Mouse (Mus musculus) midbrain, postnatal 0 days (tissue): ENCODE measurements around the gene 4930402F06Rik. TPM values are rescaled to one million over a fixed set of nuclear protein-coding genes. Genes with fewer than 3 reads are reported as not detected.

Source experiments
- ATAC-seq: fragments of 200-750 bp; cut with Nextera tagmentation; 2 replicates; pipeline ENCODE4 v1.8.0; 2017; ENCODE audit warnings: moderate number of reproducible peaks, mild to moderate bottlenecking, moderate TSS enrichment, moderate library complexity; ENCODE audit not compliant: low FRiP score
- DNase-seq: peaks from one replicate; pipeline ENCODE4 v3.0.0-alpha.2; 2015; ENCODE audit warnings: low spot score
- H3K27ac ChIP-seq: fragments of 300-500 bp; sonication (generic); 2 replicates; pipeline ENCODE4 v1.5.1; 2014; ENCODE audit warnings: low read depth, mild to moderate bottlenecking, low read length, mixed read lengths
- H3K27me3 ChIP-seq: fragments of 300-500 bp; sonication (generic); 2 replicates; pipeline ENCODE4 v1.6.1; 2014; ENCODE audit warnings: low read length, control low read depth, mixed read lengths; ENCODE audit not compliant: insufficient read depth
- H3K36me3 ChIP-seq: fragments of 300-500 bp; sonication (generic); 2 replicates; pipeline ENCODE4 v1.6.1; 2014; ENCODE audit warnings: low read length, control low read depth, mixed read lengths; ENCODE audit not compliant: insufficient read depth
- H3K4me1 ChIP-seq: fragments of 300-500 bp; sonication (generic); 2 replicates; pipeline ENCODE4 v1.6.1; 2014; ENCODE audit warnings: mild to moderate bottlenecking, control low read depth, antibody characterized with exemption, low read length, mixed read lengths; ENCODE audit not compliant: insufficient read depth
- H3K4me2 ChIP-seq: fragments of 300-500 bp; sonication (generic); 2 replicates; pipeline ENCODE4 v1.6.1; 2014; ENCODE audit warnings: low read depth, mild to moderate bottlenecking, low read length, mixed read lengths; ENCODE audit not compliant: poor library complexity, severe bottlenecking
- H3K4me3 ChIP-seq: fragments of 300-500 bp; sonication (generic); 2 replicates; pipeline ENCODE4 v1.5.1; 2014; ENCODE audit warnings: low read depth, mild to moderate bottlenecking, low read length, moderate library complexity
- H3K9ac ChIP-seq: fragments of 300-500 bp; sonication (generic); replicated peaks from 2 replicates; pipeline ENCODE4 v1.6.1; 2014; ENCODE audit warnings: mild to moderate bottlenecking, low read length, moderate library complexity, mixed read lengths; ENCODE audit not compliant: poor library complexity, severe bottlenecking
- H3K9me3 ChIP-seq: fragments of 300-500 bp; sonication (generic); 2 replicates; pipeline ENCODE4 v1.6.1; 2016; ENCODE audit warnings: low read length, control low read depth
- CTCF ChIP-seq: IDR thresholded peaks from 2 replicates; pipeline ENCODE4 v1.5.1; 2016; ENCODE audit warnings: antibody characterized with exemption, mild to moderate bottlenecking
- WGBS: fragments of 180-500 bp; shearing (Covaris S2); extraction: QIAGEN DNeasy Blood & Tissue Kit; methylation state at CpG from one replicate; pipeline ENCODE4 v1.1.7; 2014; 5-methylcytosine and 5-hydroxymethylcytosine counted together
- polyA plus RNA-seq: library from polyadenylated mRNA; unstranded; fragments of >200 nt; fragmentation: Nextera tagmentation; extraction: Ambion mirVana; gene quantifications from 2 replicates; pipeline ENCODE4 v1.2.1, GENCODE M21; 2015
- total RNA-seq: library from RNA; depleted of rRNA; stranded (reverse); fragments of >200 nt; gene quantifications from 2 replicates; pipeline ENCODE4 v1.2.3, GENCODE M21; 2014

4930402F06Rik gene
- total and polyA plus RNA-seq, 2 experiments from 2014 or later, result not detected

- Histone ChIP-seq H3K4me1 (no peaks in the 10 kb centered on the region), H3K4me2 (no peak overlapping the region)
- WGBS, result 54% methylated on average over 5 of the region's 5 CpGs
Measured at GRCm38 (mm10) chr2:35349184-35349583, 47.8 kb downstream of the 4930402F06Rik start.

GRCm38 (mm10) chr2:35345984-35346383 lies 51.0 kb downstream of the 4930402F06Rik start:
- TF ChIP-seq CTCF, result no peak
- no peak overlapping the region for H3K4me2 ChIP-seq
- no peaks in the 10 kb centered on the region for H3K36me3 ChIP-seq
- no peak overlapping the region for H3K27ac ChIP-seq
- H3K9ac ChIP-seq, result no peak overlapping the region
- H3K9me3 ChIP-seq, result no peaks in the 10 kb centered on the region
- DNase-seq (no peak), ATAC-seq (no peak)
- no peaks in the 10 kb centered on the region for H3K4me1 ChIP-seq
- no peaks in the 10 kb centered on the region for H3K27me3 ChIP-seq
- no peak overlapping the region for H3K4me3 ChIP-seq
- 80% methylated on average over 2 of the region's 2 CpGs for WGBS

More at GRCm38 (mm10) chr2:35349184-35349583, 47.8 kb downstream of the 4930402F06Rik start:
- Histone ChIP-seq H3K36me3 (no peaks in the 10 kb centered on the region), H3K9me3 (no peaks in the 10 kb centered on the region), H3K27ac (no peak overlapping the region), H3K4me3 (no peak overlapping the region), H3K27me3 (no peaks in the 10 kb centered on the region), H3K9ac (no peak overlapping the region)
- ATAC-seq (no peak), DNase-seq (peak; percentile 80)
- peak; percentile 79 for TF ChIP-seq CTCF

GRCm38 (mm10) chr2:35342605-35343004 lies 54.4 kb downstream of the 4930402F06Rik start:
- H3K27ac ChIP-seq, result no peak overlapping the region
- no peaks in the 10 kb centered on the region for H3K27me3 ChIP-seq
- H3K4me1 ChIP-seq, result no peaks in the 10 kb centered on the region
- 91% methylated on average over 3 of the region's 3 CpGs for WGBS
- ATAC-seq (no peak), DNase-seq (no peak)
- TF ChIP-seq CTCF, result no peak
- H3K9me3 ChIP-seq, result no peaks in the 10 kb centered on the region
- no peak overlapping the region for H3K4me2 ChIP-seq
- no peak overlapping the region for H3K9ac ChIP-seq
- H3K36me3 ChIP-seq, result no peaks in the 10 kb centered on the region
- no peak overlapping the region for H3K4me3 ChIP-seq

DNA sequence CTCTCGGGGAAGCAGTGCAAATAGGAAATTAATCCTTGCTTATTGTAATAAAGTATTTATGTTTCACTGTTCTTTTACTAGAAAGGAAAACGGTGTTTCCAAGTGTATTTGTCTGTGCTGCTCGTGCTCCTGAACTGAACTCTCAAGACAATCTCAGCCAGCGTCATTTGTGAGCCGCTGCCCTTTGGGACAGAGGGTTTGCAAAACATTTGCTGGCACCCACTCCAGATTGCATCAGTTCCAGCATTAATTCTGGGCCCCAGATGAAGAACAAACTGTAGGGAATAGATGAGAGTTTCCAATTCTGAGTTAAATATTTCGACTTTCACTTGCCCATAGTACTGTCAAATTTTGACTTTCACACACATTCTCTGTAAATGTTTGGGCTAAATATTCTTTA lies 58.3 kb downstream of the 4930402F06Rik start:
- 77% methylated on average over 6 of the region's 6 CpGs for WGBS
- H3K4me1 ChIP-seq, result no peaks in the 10 kb centered on the region

DNA sequence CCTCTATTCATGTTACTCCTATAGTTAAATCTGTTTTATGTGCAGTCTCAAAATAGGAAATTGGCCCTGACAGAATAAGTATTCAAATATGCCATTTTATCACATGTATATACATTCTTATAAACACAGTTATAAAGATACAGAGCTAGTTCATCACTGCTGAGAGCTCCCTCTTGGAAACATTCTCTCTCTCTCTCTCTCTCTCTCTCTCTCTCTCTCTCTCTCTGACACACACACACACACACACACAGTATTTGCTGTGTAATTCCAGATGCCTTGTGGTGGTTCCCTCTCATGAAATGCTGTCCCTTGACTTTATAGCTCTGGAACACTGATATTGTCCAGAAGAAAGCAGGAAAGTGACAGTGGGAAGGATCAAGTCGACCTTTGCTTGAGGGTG lies 58.9 kb downstream of the 4930402F06Rik start:
- TF ChIP-seq CTCF, result no peak
- no peaks in the 10 kb centered on the region for H3K36me3 ChIP-seq
- H3K27ac ChIP-seq, result no peak overlapping the region
- H3K4me1 ChIP-seq, result no peaks in the 10 kb centered on the region
- 81% methylated on average over 1 of the region's 1 CpGs for WGBS
- H3K27me3 ChIP-seq, result no peaks in the 10 kb centered on the region
- no peaks in the 10 kb centered on the region for H3K9me3 ChIP-seq
- no peak overlapping the region for H3K9ac ChIP-seq
- DNase-seq (no peak), ATAC-seq (no peak)
- H3K4me3 ChIP-seq, result no peak overlapping the region
- no peak overlapping the region for H3K4me2 ChIP-seq

More for the DNA sequence above, 58.3 kb downstream of the 4930402F06Rik start:
- ATAC-seq (no peak), DNase-seq (no peak)
- H3K9me3 ChIP-seq, result no peaks in the 10 kb centered on the region
- H3K4me3 ChIP-seq, result no peak overlapping the region
- H3K36me3 ChIP-seq, result no peaks in the 10 kb centered on the region
- H3K4me2 ChIP-seq, result no peak overlapping the region
- no peak for TF ChIP-seq CTCF
- no peaks in the 10 kb centered on the region for H3K27me3 ChIP-seq
- H3K9ac ChIP-seq, result no peak overlapping the region
- H3K27ac ChIP-seq, result no peak overlapping the region

DNA sequence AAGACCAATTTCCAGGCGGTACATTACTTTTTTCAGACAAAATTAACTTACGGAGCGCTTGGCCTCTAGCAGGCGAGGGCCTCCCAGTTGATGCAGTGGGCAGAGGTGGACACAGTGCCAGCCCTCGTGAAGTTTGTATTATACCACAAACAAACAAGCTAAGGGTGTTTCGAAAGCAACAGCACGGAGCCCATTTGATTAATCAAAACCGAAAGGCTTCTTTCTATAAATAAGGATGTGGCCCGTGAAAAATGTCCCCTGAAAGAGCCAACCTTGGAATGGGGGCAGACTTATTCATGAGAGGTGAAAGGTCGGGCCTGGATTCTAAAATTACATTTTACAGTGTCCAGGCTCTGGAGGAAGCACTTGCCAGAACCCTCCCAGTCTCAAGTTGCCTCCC lies 59.6 kb downstream of the 4930402F06Rik start:
- ATAC-seq (no peak), DNase-seq (no peak)
- Histone ChIP-seq H3K4me3 (peak overlapping the region; percentile 49; the same call in 1 of the 2 replicates), H3K4me1 (no peaks in the 10 kb centered on the region), H3K9me3 (no peaks in the 10 kb centered on the region), H3K27me3 (no peaks in the 10 kb centered on the region), H3K36me3 (no peaks in the 10 kb centered on the region), H3K4me2 (peak overlapping the region; percentile 74), H3K9ac (no peak overlapping the region), H3K27ac (peak overlapping the region; percentile 57)
- no peak for TF ChIP-seq CTCF
- 47% methylated on average over 10 of the region's 10 CpGs for WGBS
